Mouse (Mus musculus) erythroblast, embryonic 14.5 days (primary cell): ENCODE measurements around the gene Fbxl5. TPM values are rescaled to one million over a fixed set of nuclear protein-coding genes. Genes with fewer than 3 reads are reported as not detected.

Experiments
- H3K27me3 ChIP-seq: 2 replicates; pipeline ENCODE4 v1.6.1; 2012; ENCODE audit warnings: inconsistent platforms; ENCODE audit not compliant: control insufficient read depth
- H3K36me3 ChIP-seq: 2 replicates; pipeline ENCODE4 v1.6.1; 2012; ENCODE audit warnings: mild to moderate bottlenecking, inconsistent platforms; ENCODE audit not compliant: control insufficient read depth
- H3K4me1 ChIP-seq: 2 replicates; pipeline ENCODE4 v1.6.1; 2012; ENCODE audit warnings: inconsistent platforms; ENCODE audit not compliant: control insufficient read depth
- H3K4me3 ChIP-seq: replicated peaks from 2 replicates; pipeline ENCODE3; 2012; ENCODE audit warnings: moderate library complexity, mild to moderate bottlenecking, inconsistent platforms
- H3K9me3 ChIP-seq: 2 replicates; pipeline ENCODE4 v1.6.1; 2012; ENCODE audit warnings: low read length, inconsistent platforms, mixed read lengths; ENCODE audit not compliant: control insufficient read depth
- GATA1 ChIP-seq: IDR thresholded peaks from 2 replicates; pipeline ENCODE4 v1.6.1; 2012; ENCODE audit warnings: low read length, inconsistent platforms, mixed read lengths
- TAL1 ChIP-seq: IDR thresholded peaks from 3 replicates; pipeline ENCODE4 v1.6.1; 2012; ENCODE audit warnings: low read length, inconsistent platforms, mixed read lengths
- polyA plus RNA-seq: library from polyadenylated mRNA; stranded (reverse); fragments of >175 nt; gene quantifications from 2 replicates; pipeline ENCODE4 v1.2.3, GENCODE M21; 2012

Gene Fbxl5
- polyA plus RNA-seq, 1 experiment, result 0.27 TPM

DNA sequence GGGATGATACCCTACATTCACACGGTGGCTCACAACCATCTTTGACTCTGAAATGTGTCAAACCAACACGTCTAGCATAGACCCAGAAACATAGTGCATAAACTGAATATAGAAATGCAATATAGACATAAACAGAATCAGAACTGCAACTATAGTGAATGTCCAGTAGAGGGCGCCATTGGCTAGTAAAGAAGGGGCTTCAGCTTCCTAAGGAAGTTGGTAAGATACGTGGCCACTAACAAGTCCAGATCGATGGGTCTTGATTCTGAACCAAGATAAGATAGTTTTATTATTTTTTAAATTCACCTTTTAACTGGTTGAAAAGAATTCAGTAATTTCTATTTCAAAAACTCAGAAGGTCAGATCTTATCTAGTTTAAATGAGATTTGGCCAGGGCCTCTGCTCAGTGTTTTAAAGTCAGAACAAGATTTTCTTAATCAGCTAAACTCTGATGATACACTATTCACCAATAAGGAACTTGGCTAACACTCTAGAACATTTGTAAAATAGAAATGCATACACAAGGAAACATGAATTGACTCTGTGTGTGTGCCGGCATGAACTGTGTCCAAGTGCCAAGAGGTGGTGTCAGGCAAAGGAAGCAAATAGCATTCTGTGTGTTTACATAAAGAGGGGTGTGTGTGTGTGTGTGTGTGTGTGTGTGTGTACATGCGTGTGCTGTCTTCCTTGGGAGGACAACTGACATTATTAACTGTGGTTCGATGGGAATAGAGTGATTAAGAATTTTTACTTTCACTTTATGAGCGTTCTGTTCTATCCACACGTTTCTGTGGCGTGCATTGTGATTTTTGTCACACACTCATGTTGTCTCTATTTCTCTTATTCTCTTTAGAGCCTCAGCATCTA, 19.9 kb upstream of the Fbxl5 start:
- Histone ChIP-seq H3K9me3 (peaks cover 2% of the 10 kb centered on the region; the same call in 1 of the 2 replicates), H3K27me3 (no peaks in the 10 kb centered on the region; the same call in 1 of the 2 replicates), H3K4me3 (no peak overlapping the region), H3K36me3 (no peaks in the 10 kb centered on the region), H3K4me1 (0 out of 2 replicates have a peak, but pooled peaks cover 2% of the 10 kb centered on the region)
- TF ChIP-seq TAL1, result no peak
- TF ChIP-seq GATA1, result no peak

DNA sequence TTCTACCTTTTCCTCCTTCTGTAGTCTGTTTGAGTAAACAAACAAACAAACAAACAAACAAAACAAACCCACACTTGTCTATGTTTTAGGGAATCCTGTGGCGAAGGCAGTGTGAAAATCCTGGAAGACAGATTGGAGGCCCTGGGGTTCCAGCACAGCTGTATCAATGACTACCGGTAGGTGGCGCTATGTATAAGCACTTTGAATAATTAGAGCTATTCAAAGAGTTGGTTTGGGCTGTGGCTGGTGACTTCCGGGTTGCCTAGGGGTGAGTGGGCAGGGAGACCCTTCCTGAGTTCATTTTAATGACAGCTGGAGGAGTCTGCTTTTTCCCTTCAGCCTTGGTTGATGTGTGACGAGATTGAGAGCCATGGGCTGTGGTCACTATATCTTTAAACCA, 15.9 kb upstream of the Fbxl5 start:
- TF ChIP-seq GATA1, result no peak
- TF ChIP-seq TAL1, result no peak
- no peaks in the 10 kb centered on the region for H3K36me3 ChIP-seq
- H3K4me3 ChIP-seq, result no peak overlapping the region
- 0 out of 2 replicates have a peak, but pooled peaks cover 2% of the 10 kb centered on the region for H3K4me1 ChIP-seq
- H3K9me3 ChIP-seq, result no peaks in the 10 kb centered on the region
- H3K27me3 ChIP-seq, result no peaks in the 10 kb centered on the region

DNA sequence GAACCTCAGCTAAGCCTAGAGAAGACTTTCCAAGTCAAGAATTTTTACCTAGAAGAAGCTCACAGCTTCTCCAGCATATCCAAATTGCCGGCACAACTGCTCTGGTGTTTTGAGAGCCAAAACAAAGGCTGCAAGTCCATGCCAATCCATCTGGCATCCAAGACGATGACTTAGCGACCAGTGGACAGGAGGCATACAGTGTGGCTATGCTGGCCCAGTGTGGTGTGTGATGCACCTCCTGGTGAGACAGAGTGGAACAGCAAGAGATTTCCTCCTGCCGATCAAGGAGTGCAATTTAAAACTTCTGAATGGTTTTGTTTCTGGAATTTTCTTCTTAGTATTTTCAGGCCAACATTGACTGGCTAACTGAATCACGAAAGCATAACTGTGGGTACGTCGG, 15.2 kb upstream of the Fbxl5 start:
- TF ChIP-seq GATA1 (no peak), TAL1 (no peak)
- Histone ChIP-seq H3K4me1 (0 out of 2 replicates have a peak, but pooled peaks cover under 1% of the 10 kb centered on the region), H3K4me3 (no peak overlapping the region), H3K36me3 (no peaks in the 10 kb centered on the region), H3K27me3 (no peaks in the 10 kb centered on the region), H3K9me3 (no peaks in the 10 kb centered on the region)

DNA sequence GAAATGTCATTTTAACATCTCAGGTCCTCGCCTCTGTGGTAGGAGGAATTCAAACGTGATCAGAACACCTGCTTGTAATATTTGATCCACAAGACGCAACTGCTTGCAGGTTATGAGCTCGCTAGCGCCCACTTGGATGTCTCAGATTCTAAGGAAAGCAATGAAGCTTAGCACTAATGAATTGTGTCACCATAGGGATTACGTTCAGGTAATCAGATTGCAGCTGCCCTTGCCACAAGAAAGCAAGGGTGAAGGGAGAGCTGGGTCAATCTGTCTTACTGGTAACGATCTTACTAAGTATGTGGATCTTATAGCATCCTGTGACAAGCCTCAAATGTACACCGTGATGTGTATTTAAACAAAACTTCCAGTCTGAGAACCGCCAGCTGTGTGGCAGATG, 5.9 kb upstream of the Fbxl5 start:
- H3K4me1 ChIP-seq, result no peaks in the 10 kb centered on the region
- H3K4me3 ChIP-seq, result no peak overlapping the region
- TF ChIP-seq GATA1, result no peak
- no peak for TF ChIP-seq TAL1
- no peaks in the 10 kb centered on the region for H3K36me3 ChIP-seq
- H3K27me3 ChIP-seq, result no peaks in the 10 kb centered on the region
- no peaks in the 10 kb centered on the region for H3K9me3 ChIP-seq

DNA sequence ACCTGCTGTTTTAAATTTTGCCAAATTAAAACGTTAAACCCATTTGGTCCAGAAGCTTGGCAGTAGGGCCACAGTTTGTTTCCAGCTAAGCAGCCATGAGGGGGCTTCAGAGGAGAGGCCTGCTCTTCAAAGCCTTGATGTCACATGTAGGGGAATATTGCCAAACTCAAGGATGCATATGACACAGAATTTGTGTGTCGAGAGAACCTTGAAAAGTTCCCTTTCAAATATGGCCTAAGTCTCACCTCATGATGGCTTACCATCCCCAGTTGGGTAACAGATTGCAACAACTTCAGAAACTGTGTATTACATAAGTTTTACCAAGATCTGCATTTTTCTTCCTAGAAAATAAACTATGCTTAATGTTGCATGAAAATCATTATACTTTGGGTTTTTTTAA, 5.4 kb upstream of the Fbxl5 start:
- TF ChIP-seq TAL1 (no peak), GATA1 (no peak)
- no peaks in the 10 kb centered on the region for H3K4me1 ChIP-seq
- no peaks in the 10 kb centered on the region for H3K36me3 ChIP-seq
- H3K4me3 ChIP-seq, result no peak overlapping the region
- H3K9me3 ChIP-seq, result no peaks in the 10 kb centered on the region
- H3K27me3 ChIP-seq, result no peaks in the 10 kb centered on the region

DNA sequence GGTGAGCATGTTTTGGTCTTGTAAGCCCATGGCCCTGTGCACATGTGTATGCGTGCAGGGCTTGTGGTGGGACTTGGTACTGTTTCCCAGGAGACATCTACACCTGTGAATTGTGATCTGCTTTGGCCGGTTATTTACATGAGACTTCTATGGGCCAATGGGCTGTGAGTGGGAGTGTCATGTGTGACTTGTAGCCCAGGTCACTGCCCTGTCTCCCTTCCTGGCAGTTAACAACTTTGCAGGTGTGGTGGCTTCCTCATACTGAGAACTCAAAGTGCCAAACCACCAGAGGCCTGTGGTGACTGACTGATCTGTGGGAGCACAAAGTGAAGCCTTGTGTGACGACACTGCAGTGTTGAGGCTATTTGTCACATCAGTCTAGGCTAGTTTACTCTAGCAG, 3.1 kb upstream of the Fbxl5 start:
- Histone ChIP-seq H3K9me3 (no peaks in the 10 kb centered on the region), H3K27me3 (no peaks in the 10 kb centered on the region), H3K4me1 (no peaks in the 10 kb centered on the region), H3K4me3 (no peak overlapping the region), H3K36me3 (no peaks in the 10 kb centered on the region)
- TF ChIP-seq TAL1, result no peak
- TF ChIP-seq GATA1, result no peak

DNA sequence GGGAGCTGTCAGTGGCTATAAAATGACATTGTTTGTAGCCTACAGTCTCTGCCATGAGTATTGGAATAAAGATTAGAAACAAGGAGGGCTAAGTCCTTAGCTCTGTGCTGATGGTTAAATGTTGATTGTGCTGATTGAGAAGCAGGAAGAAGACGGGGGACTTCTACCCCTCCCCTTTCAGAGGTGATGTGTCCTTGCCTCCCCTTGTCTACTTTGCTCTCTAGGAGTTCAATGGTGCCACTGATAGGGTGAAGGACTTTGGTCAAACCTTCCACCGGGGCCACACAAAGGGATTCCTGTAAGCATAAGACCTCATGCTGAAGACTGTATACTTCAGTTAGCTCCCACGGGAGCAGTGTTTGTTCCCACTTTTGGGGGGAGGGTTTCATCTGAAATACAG, 1.4 kb upstream of the Fbxl5 start:
- no peaks in the 10 kb centered on the region for H3K4me1 ChIP-seq
- H3K36me3 ChIP-seq, result no peaks in the 10 kb centered on the region
- H3K27me3 ChIP-seq, result no peaks in the 10 kb centered on the region
- H3K9me3 ChIP-seq, result no peaks in the 10 kb centered on the region
- H3K4me3 ChIP-seq, result no peak overlapping the region
- TF ChIP-seq TAL1 (no peak), GATA1 (no peak)

DNA sequence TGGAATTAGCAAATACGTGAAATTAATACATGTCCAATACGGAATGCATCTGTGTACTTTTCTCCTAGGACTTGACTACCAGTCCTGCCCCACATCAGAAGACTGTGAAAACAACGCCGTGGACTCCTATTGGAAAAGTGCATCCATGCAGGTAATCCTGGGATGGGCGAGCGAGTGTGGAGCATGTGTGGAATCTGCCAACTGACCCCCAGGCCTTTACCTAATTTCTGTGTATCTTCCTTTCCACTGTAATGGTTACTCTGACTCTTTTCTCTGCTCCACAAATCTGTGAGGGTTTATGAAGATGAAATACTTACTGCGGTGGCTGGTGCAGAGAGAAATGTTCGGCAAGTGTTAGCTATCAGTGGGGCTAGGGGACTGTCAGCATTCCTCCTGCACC, 761 bp upstream of the Fbxl5 start:
- Histone ChIP-seq H3K27me3 (no peaks in the 10 kb centered on the region), H3K4me1 (no peaks in the 10 kb centered on the region), H3K36me3 (no peaks in the 10 kb centered on the region), H3K4me3 (no peak overlapping the region), H3K9me3 (no peaks in the 10 kb centered on the region)
- no peak for TF ChIP-seq TAL1
- TF ChIP-seq GATA1, result no peak

DNA sequence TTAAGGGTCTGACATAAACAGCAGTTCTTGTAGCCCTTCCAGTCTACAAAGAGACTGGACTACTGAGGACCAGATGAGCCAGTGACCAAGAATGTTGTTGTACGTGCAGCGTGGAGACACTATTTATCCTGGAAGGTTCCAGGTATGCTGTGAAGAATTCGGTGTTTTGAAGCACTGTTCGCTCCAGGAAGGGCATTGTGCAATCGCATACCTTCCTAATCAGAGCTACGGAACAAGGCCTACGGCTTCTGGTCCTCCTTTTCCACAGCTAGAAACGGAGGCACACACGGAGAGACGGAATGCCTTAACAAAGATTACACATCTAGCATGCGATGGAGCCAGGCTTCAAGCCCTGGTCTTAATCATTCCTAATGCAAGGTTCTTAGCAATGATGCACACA, 653 bp downstream of the Fbxl5 start:
- Histone ChIP-seq H3K27me3 (no peaks in the 10 kb centered on the region), H3K36me3 (no peaks in the 10 kb centered on the region), H3K9me3 (no peaks in the 10 kb centered on the region), H3K4me1 (no peaks in the 10 kb centered on the region), H3K4me3 (no peak overlapping the region)
- TF ChIP-seq TAL1 (no peak), GATA1 (no peak)
